Mouse (Mus musculus) large intestine, adult 2 months (tissue): ENCODE measurements around the gene Ctnnbip1. TPM values are rescaled to one million over a fixed set of nuclear protein-coding genes. Genes with fewer than 3 reads are reported as not detected.

Source experiments
- DNase-seq: peaks from one replicate; pipeline ENCODE4 v3.0.0-alpha.2; 2012; ENCODE audit warnings: low read depth, low spot score
- WGBS: fragments of 180-500 bp; shearing (Covaris S2); methylation state at CpG from one replicate; pipeline ENCODE4 v1.1.7; 2018; 5-methylcytosine and 5-hydroxymethylcytosine counted together
- polyA plus RNA-seq: library from polyadenylated mRNA; depleted of rRNA; stranded (reverse); fragments of >200 nt; gene quantifications from 2 replicates; pipeline ENCODE4 v1.2.3, GENCODE M21; 2012

Ctnnbip1 gene
- polyA plus RNA-seq, 1 experiment, result 22.5 TPM

DNA sequence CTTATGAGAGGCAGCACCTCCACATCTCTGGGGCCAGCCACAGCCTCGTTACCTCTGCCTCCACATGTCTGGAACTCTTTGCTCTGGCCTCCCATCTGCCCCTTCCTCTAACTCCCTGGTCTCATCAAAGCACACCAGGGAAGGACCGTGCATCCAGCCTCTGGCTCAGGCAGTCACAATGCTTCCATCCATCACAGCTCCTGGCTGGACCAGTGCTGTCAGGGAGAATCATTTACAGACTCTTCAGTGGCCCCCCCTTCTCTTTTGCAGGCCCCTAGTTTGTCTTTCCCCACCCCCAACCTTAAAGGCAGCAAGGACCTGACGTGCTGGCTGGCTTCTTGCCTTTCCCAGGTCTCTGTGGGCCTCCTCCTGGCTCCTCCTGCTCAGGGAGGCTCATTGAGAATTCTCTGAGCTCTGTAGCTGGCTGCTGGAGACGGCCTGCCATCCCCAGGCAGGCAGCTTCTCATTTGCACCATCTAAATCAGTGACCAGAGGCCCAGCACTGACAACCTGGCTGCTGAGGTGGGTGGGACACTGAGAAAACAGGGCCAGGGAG is 59.0 kb downstream of the Ctnnbip1 start:
- 63% methylated on average over 4 of the region's 4 CpGs for WGBS
- no peak for DNase-seq

- no peak for DNase-seq
- WGBS, result 69% methylated on average over 13 of the region's 13 CpGs
These were observed 60.1 kb downstream of the Ctnnbip1 start for GRCm38 (mm10) chr4:149578085-149578681.

GRCm38 (mm10) chr4:149578831-149579230 is 60.8 kb downstream of the Ctnnbip1 start:
- 63% methylated on average over 7 of the region's 7 CpGs for WGBS
- no peak for DNase-seq

DNA sequence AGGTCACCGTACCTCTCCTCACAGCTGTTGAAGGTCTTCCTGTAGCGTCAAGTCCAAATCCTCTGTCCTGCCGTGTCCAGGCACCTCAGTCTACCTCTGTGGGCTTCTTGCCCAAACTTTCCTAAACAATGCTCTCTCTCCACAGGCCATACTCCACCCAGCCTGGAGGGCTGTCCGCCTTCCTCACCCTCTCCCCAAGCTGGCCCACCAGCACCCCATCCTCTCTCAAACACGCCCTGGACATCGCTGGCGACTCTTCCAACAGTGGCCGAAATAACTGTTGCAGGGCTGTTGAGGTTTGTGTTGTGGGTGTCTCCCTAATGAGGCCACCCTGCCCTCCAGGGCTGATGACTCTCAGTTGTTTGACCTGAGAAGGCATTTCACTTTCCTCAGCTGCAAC is 67.2 kb downstream of the Ctnnbip1 start:
- DNase-seq, result no peak
- WGBS, result 52% methylated on average over 8 of the region's 8 CpGs

DNA sequence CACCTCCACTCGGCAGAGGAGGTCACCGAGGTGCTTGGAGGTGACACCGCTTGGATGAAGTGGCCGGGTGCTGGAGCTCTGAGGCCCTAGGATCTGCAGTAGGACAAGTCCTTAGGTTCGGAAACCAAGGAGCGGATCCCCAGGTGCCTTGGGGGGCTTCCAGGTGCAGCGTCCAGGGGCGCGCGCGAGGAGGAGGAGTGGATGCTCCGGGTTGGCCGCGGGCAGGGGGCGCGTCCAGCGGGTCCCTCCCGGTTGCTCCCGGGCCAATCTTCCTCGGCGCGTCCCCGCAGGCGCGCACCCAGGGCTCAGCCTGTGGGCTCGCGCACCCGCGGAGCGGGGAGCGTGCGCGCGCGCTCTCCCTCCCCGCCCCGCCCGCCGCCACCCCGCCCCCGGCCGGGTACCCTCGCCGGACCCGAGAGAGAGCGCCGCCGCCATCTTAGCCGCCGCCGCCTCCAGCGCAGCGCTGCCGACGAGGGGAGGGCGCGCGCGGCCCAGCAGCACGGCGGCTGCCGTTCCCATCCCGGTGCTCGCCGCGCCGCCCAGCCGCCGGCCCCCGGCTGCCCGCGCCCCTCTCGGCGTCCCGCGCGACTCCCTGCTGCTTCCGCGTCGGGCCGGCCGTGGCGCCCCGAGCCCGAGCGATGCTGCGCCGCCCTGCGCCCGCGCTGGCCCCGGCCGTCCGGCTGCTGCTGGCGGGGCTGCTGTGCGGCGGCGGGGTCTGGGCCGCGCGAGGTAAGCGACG is 68.2 kb downstream of the Ctnnbip1 start, which contains the start of gene Clstn1:
Gene Clstn1 (plus strand): TSS at position 425 of the 739 bp plus-strand sequence.
- WGBS, result 2% methylated on average over 83 of the region's 103 CpGs
- DNase-seq, result no peak

GRCm38 (mm10) chr4:149586783-149587595 is 69.0 kb downstream of the Ctnnbip1 start:
- no peak for DNase-seq
- under 1% methylated on average over 72 of the region's 72 CpGs for WGBS

GRCm38 (mm10) chr4:149587596-149588168 is 69.6 kb downstream of the Ctnnbip1 start:
- DNase-seq, result no peak
- 49% methylated on average over 24 of the region's 24 CpGs for WGBS

DNA sequence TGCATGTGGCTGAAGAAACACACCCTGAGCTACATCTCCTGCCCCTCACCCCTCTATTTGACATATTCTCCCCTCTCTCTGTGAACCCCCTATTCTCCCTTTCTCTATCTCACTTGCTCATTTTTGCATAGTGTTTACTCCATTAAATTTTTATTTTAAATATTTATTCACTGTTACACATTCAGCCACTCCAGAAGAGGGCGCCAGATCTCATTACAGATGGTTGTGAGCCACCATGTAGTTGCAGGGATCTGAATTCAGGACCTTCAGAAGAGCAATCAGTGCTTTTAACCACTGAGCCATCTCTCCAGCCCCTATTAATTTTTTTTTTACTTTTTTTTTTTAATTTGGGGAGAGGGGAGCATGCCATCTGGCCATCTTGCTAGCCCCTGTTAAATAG is 72.2 kb downstream of the Ctnnbip1 start:
- DNase-seq, result no peak

GRCm38 (mm10) chr4:149591486-149591885 is 73.5 kb downstream of the Ctnnbip1 start:
- DNase-seq, result no peak
- 95% methylated on average over 2 of the region's 2 CpGs for WGBS

More for the DNA sequence above, 72.2 kb downstream of the Ctnnbip1 start:
- WGBS, result 79% methylated on average over 1 of the region's 1 CpGs

DNA sequence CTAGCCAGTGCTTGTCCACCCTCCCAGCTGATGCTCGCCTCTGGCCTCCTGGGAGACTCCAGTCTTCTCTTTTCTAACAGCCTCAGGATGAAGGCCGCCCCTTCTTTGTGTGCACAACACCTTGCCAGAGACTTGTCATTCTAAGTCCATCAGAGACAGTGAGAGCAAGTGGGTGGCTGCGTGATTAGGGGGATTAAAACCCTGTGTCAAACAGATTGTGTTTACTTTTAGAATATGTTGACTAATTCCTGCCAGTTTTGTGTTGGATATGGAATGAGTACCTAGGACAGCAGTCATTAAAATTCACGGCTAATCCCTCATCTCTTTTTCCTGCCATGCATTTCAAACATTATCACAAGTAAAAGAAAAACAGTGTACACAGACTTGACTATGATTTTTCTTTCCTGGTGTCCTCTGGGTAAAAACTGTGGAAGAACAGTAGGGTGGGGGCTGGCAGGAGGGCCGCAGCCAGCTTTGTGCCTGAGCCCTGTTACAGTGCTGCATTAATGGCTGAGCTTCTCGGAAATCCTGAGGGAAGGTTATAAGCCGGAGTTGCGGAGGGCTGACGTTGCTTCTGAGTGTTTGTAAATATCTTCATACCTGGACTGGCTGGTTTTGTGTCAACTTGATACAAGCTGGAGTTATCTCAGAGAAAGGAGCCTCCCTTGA is 77.0 kb downstream of the Ctnnbip1 start:
- WGBS, result 81% methylated on average over 9 of the region's 9 CpGs
- no peak for DNase-seq

DNA sequence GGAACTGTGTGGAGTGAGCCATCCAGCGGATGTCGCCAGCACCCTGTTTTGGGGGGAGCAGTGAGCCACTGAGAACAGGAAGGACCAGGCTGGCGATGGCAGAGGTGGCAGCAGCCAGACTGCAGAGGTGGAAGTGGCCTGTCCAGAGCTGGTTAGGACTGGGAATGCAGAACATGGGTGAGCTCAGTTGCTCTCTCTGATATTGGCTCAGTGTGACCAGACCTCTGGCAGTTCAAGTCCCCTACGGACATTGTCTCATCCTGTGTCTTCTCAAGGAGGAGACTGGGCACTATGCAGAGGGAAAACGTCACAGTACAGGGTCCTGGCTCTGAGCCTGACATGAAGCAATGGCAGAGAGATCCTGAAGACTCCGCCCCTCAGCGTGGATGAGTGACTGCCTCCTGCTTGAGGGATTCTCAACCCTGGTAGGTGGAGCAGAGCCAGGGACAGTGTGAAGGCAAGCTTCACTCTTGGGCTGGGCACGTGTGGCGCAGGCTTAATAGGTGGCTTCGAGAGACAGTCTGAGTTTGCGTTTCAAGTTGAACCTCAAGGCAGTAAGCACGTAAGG is 79.7 kb downstream of the Ctnnbip1 start:
- DNase-seq, result no peak
- 76% methylated on average over 12 of the region's 12 CpGs for WGBS

DNA sequence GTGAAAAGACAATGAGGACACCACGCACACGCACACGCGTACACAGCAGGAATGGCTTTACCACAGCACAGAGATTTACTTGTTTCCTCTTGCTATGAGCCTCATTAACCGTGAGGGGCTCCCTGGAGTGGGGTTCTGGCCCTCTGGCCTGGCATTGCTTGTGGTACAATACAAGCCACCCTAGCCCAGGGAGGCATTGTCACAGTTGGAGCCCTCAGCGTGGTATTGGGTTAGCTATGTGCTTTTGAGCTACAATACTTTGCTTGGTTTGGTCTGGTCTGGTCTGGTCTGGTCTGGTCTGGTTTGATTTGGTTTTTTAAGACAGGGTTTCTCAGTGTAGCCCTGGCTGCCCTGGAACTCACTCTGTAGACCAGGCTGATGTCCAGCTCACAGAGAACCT is 81.5 kb downstream of the Ctnnbip1 start:
- 95% methylated on average over 6 of the region's 6 CpGs for WGBS
- no peak for DNase-seq

DNA sequence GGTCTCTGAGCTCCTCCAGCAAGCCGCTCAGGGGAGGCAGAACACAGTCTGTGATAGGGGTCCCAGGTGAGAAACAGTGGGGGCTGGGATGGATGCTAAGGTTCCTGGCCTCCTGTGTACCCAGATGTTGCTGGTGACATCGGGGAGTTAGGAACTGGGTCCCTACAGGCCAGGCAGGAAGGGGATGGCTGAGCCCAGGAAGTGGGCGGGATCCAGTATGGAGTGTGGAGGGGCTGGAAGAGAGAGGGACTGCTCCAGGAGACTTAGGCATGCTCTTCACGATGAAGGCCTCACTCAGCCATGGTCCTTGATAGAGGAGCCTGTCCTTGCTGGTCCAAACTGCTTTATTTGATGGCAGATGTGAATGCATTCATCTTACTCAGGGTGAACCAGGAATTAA is 82.1 kb downstream of the Ctnnbip1 start:
- no peak for DNase-seq
- WGBS, result 86% methylated on average over 4 of the region's 4 CpGs

- no peak for DNase-seq
- WGBS, result 21% methylated on average over 4 of the region's 4 CpGs
These were observed 83.4 kb downstream of the Ctnnbip1 start for GRCm38 (mm10) chr4:149601484-149601883.

- 45% methylated on average over 7 of the region's 7 CpGs for WGBS
- no peak for DNase-seq
These were observed 84.2 kb downstream of the Ctnnbip1 start for GRCm38 (mm10) chr4:149602236-149602635.

- DNase-seq, result no peak
- WGBS, result 54% methylated on average over 1 of the region's 1 CpGs
These were observed 85.8 kb downstream of the Ctnnbip1 start for GRCm38 (mm10) chr4:149603860-149604259.

DNA sequence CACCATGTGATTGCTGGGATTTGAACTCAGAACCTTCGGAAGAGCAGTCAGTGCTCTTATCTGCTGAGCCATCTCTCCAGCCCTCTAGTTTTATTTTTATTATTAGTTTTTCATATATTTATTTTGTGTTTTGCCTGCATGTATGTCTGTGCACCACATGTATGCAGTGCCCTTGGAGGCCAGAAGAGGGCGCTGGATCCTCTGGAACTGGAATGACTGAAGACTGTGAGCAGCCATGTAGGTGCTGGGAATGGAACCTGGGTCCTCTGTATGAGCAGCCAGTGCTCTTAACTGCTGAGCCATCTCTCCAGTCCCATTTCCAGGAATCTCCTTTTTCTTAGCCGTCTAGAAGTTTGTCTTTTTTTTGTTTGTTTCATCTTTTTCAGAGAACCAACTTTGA is 86.5 kb downstream of the Ctnnbip1 start:
- WGBS, result 80% methylated on average over 3 of the region's 3 CpGs
- DNase-seq, result no peak

DNA sequence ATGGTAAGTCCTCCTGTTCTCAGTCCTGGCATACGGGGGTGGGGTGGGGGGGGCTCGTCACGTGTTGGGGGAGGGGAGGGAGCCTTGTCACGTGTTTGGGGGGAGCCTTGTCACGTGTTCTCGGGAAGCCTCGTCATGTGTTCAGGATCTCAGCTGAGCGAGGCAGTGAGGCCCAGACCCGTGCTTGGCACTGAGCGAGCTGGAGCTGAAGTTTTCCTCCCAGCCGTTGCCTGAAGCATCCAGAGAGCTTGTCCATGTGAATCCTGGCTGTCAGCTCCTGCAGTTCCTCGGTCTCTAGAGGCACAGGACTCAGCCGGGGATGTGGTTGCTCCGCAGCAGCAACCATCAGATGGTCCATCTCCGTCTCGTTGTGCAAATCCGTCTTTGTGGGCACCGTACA is 88.0 kb downstream of the Ctnnbip1 start:
- WGBS, result 90% methylated on average over 18 of the region's 18 CpGs
- DNase-seq, result no peak

DNA sequence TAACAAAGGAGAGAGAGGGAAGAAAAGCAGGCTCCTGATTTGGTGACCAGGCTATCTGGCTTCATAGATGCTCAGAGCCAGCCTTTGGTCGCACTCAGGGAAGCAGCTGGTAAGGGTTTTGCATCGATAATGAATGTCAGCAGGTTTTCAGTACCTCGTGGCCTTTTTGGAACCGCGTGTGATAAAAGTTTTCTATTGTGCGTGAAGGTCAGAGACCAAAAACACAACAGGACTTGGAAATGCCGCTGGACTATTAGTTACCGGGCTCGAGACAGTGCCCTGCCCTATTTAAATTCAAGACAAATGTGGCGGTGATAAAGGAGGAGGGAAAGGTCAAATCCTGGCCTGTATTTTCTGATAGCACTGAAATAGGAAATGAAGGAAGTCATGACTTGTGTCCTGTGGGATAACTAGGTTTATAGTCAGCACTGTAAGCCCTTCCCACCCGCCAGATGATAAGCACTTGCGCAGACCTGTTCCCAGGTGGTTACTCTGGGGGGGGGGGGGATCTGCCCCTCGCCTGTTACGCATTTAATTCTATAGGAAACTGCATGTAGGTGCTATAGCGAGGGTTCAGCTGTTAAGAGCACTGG is 88.8 kb downstream of the Ctnnbip1 start:
- no peak for DNase-seq
- WGBS, result 78% methylated on average over 15 of the region's 15 CpGs
